Mouse (Mus musculus): ENCODE measurements around the gene Olfr799. TPM values are rescaled to one million over a fixed set of nuclear protein-coding genes. Genes with fewer than 3 reads are reported as not detected.

Olfr799 gene
- not detected in 2 replicates for polyA plus RNA-seq (2014; fragmentation: Nextera tagmentation; extraction: Ambion mirVana)

- H3K27ac ChIP-seq (ENCODE audit: low read depth, low read length), result no peak within 1 kb of the TSS
- H3K9ac ChIP-seq (ENCODE audit: low read depth, low read length), result no peak within 1 kb of the TSS
- H3K4me1 ChIP-seq (ENCODE audit: control insufficient read depth, insufficient read depth, low read length), result no peaks in the 10 kb centered on the region
- no peaks in the 10 kb centered on the region for H3K36me3 ChIP-seq (ENCODE audit: control insufficient read depth, insufficient read depth, low read length)
- H3K27me3 ChIP-seq (ENCODE audit: control insufficient read depth, insufficient read depth, low read length), result no peaks in the 10 kb centered on the region
- H3K9me3 ChIP-seq (ENCODE audit: control insufficient read depth, low read length), result no peaks in the 10 kb centered on the region
- H3K4me2 ChIP-seq (replicated peaks; ENCODE audit: low read depth, low read length), result no peak within 1 kb of the TSS
- ATAC-seq (ENCODE audit: low FRiP score, low TSS enrichment), result no peak
- H3K4me3 ChIP-seq (ENCODE audit: low read length), result no peak within 1 kb of the TSS
- WGBS, result 50% methylated on average over 1 of the region's 1 CpGs
Observed at GRCm38 (mm10) chr10:129637184-129637583, at the start of gene Olfr799. TSS of gene Olfr799 (plus strand) at chr10:129637484.

- 93% methylated on average over 1 of the region's 1 CpGs for WGBS
Observed at GRCm38 (mm10) chr10:129612470-129612869, 24.8 kb upstream of the Olfr799 start, which contains the start of gene Olfr796. TSS of gene Olfr796 (minus strand) at chr10:129612570.

GRCm38 (mm10) chr10:129621724-129622123 lies 15.6 kb upstream of the Olfr799 start:
- 13% methylated on average over 1 of the region's 1 CpGs for WGBS
- Histone ChIP-seq H3K4me3 (ENCODE audit: low read length) (no peak overlapping the region), H3K4me2 (replicated peaks; ENCODE audit: low read depth, low read length) (no peak overlapping the region), H3K27me3 (ENCODE audit: control insufficient read depth, insufficient read depth, low read length) (no peaks in the 10 kb centered on the region), H3K36me3 (ENCODE audit: control insufficient read depth, insufficient read depth, low read length) (no peaks in the 10 kb centered on the region), H3K9me3 (ENCODE audit: control insufficient read depth, low read length) (no peaks in the 10 kb centered on the region), H3K27ac (ENCODE audit: low read depth, low read length) (no peak overlapping the region), H3K9ac (ENCODE audit: low read depth, low read length) (no peak overlapping the region), H3K4me1 (ENCODE audit: control insufficient read depth, insufficient read depth, low read length) (no peaks in the 10 kb centered on the region)
- ATAC-seq (ENCODE audit: low FRiP score, low TSS enrichment), result no peak

More at GRCm38 (mm10) chr10:129612470-129612869, 24.8 kb upstream of the Olfr799 start, which contains the start of gene Olfr796:
- no peaks in the 10 kb centered on the region for H3K27me3 ChIP-seq (ENCODE audit: control insufficient read depth, insufficient read depth, low read length)
- no peak within 1 kb of the TSS for H3K4me2 ChIP-seq (replicated peaks; ENCODE audit: low read depth, low read length)
- H3K9ac ChIP-seq (ENCODE audit: low read depth, low read length), result no peak within 1 kb of the TSS
- H3K36me3 ChIP-seq (ENCODE audit: control insufficient read depth, insufficient read depth, low read length), result no peaks in the 10 kb centered on the region
- H3K27ac ChIP-seq (ENCODE audit: low read depth, low read length), result no peak within 1 kb of the TSS
- H3K4me1 ChIP-seq (ENCODE audit: control insufficient read depth, insufficient read depth, low read length), result no peaks in the 10 kb centered on the region
- no peak within 1 kb of the TSS for H3K4me3 ChIP-seq (ENCODE audit: low read length)
- no peaks in the 10 kb centered on the region for H3K9me3 ChIP-seq (ENCODE audit: control insufficient read depth, low read length)
- no peak for ATAC-seq (ENCODE audit: low FRiP score, low TSS enrichment)

GRCm38 (mm10) chr10:129623251-129623650 lies 14.0 kb upstream of the Olfr799 start:
- Histone ChIP-seq H3K27me3 (ENCODE audit: control insufficient read depth, insufficient read depth, low read length) (no peaks in the 10 kb centered on the region), H3K4me2 (replicated peaks; ENCODE audit: low read depth, low read length) (no peak overlapping the region), H3K9ac (ENCODE audit: low read depth, low read length) (no peak overlapping the region), H3K36me3 (ENCODE audit: control insufficient read depth, insufficient read depth, low read length) (no peaks in the 10 kb centered on the region), H3K9me3 (ENCODE audit: control insufficient read depth, low read length) (no peaks in the 10 kb centered on the region), H3K4me1 (ENCODE audit: control insufficient read depth, insufficient read depth, low read length) (no peaks in the 10 kb centered on the region), H3K27ac (ENCODE audit: low read depth, low read length) (no peak overlapping the region), H3K4me3 (ENCODE audit: low read length) (no peak overlapping the region)
- ATAC-seq (ENCODE audit: low FRiP score, low TSS enrichment), result no peak

GRCm38 (mm10) chr10:129627834-129628233 lies 9.4 kb upstream of the Olfr799 start, which contains the start of gene Olfr798:
TSS of gene Olfr798 (minus strand) at chr10:129627934.
- no peak for ATAC-seq (ENCODE audit: low FRiP score, low TSS enrichment)
- Histone ChIP-seq H3K36me3 (ENCODE audit: control insufficient read depth, insufficient read depth, low read length) (no peaks in the 10 kb centered on the region), H3K4me1 (ENCODE audit: control insufficient read depth, insufficient read depth, low read length) (no peaks in the 10 kb centered on the region), H3K27me3 (ENCODE audit: control insufficient read depth, insufficient read depth, low read length) (no peaks in the 10 kb centered on the region), H3K9ac (ENCODE audit: low read depth, low read length) (no peak within 1 kb of the TSS), H3K4me2 (replicated peaks; ENCODE audit: low read depth, low read length) (no peak within 1 kb of the TSS), H3K9me3 (ENCODE audit: control insufficient read depth, low read length) (no peaks in the 10 kb centered on the region), H3K4me3 (ENCODE audit: low read length) (no peak within 1 kb of the TSS), H3K27ac (ENCODE audit: low read depth, low read length) (no peak within 1 kb of the TSS)
- WGBS, result 77% methylated on average over 1 of the region's 1 CpGs

GRCm38 (mm10) chr10:129651763-129652162 lies 14.5 kb downstream of the Olfr799 start:
- Histone ChIP-seq H3K9ac (ENCODE audit: low read depth, low read length) (no peak overlapping the region), H3K9me3 (ENCODE audit: control insufficient read depth, low read length) (no peaks in the 10 kb centered on the region), H3K27ac (ENCODE audit: low read depth, low read length) (no peak overlapping the region), H3K36me3 (ENCODE audit: control insufficient read depth, insufficient read depth, low read length) (no peaks in the 10 kb centered on the region), H3K27me3 (ENCODE audit: control insufficient read depth, insufficient read depth, low read length) (no peaks in the 10 kb centered on the region), H3K4me1 (ENCODE audit: control insufficient read depth, insufficient read depth, low read length) (no peaks in the 10 kb centered on the region), H3K4me3 (ENCODE audit: low read length) (no peak overlapping the region), H3K4me2 (replicated peaks; ENCODE audit: low read depth, low read length) (no peak overlapping the region)
- 74% methylated on average over 1 of the region's 1 CpGs for WGBS
- no peak for ATAC-seq (ENCODE audit: low FRiP score, low TSS enrichment)

- H3K4me1 ChIP-seq (ENCODE audit: control insufficient read depth, insufficient read depth, low read length), result no peaks in the 10 kb centered on the region
- no peaks in the 10 kb centered on the region for H3K36me3 ChIP-seq (ENCODE audit: control insufficient read depth, insufficient read depth, low read length)
- H3K27ac ChIP-seq (ENCODE audit: low read depth, low read length), result no peak within 1 kb of the TSS
- H3K4me3 ChIP-seq (ENCODE audit: low read length), result no peak within 1 kb of the TSS
- H3K9me3 ChIP-seq (ENCODE audit: control insufficient read depth, low read length), result no peaks in the 10 kb centered on the region
- H3K27me3 ChIP-seq (ENCODE audit: control insufficient read depth, insufficient read depth, low read length), result no peaks in the 10 kb centered on the region
- no peak for ATAC-seq (ENCODE audit: low FRiP score, low TSS enrichment)
- H3K9ac ChIP-seq (ENCODE audit: low read depth, low read length), result no peak within 1 kb of the TSS
- no peak within 1 kb of the TSS for H3K4me2 ChIP-seq (replicated peaks; ENCODE audit: low read depth, low read length)
Observed at GRCm38 (mm10) chr10:129657394-129657793, 20.1 kb downstream of the Olfr799 start, which contains the start of gene Olfr800. TSS of gene Olfr800 (plus strand) at chr10:129657694.

GRCm38 (mm10) chr10:129673765-129674164 lies 36.5 kb downstream of the Olfr799 start, which contains the start of gene Olfr801:
TSS of gene Olfr801 (minus strand) at chr10:129673865.
- Histone ChIP-seq H3K9ac (ENCODE audit: low read depth, low read length) (no peak within 1 kb of the TSS), H3K4me3 (ENCODE audit: low read length) (no peak within 1 kb of the TSS), H3K27me3 (ENCODE audit: control insufficient read depth, insufficient read depth, low read length) (no peaks in the 10 kb centered on the region), H3K4me2 (replicated peaks; ENCODE audit: low read depth, low read length) (no peak within 1 kb of the TSS), H3K4me1 (ENCODE audit: control insufficient read depth, insufficient read depth, low read length) (no peaks in the 10 kb centered on the region), H3K27ac (ENCODE audit: low read depth, low read length) (no peak within 1 kb of the TSS), H3K9me3 (ENCODE audit: control insufficient read depth, low read length) (no peaks in the 10 kb centered on the region), H3K36me3 (ENCODE audit: control insufficient read depth, insufficient read depth, low read length) (no peaks in the 10 kb centered on the region)
- 68% methylated on average over 1 of the region's 1 CpGs for WGBS
- no peak for ATAC-seq (ENCODE audit: low FRiP score, low TSS enrichment)

GRCm38 (mm10) chr10:129688069-129688468 lies 50.8 kb downstream of the Olfr799 start, which contains the start of gene Olfr802:
TSS of gene Olfr802 (minus strand) at chr10:129688169.
- Histone ChIP-seq H3K9me3 (ENCODE audit: control insufficient read depth, low read length) (no peaks in the 10 kb centered on the region), H3K4me2 (replicated peaks; ENCODE audit: low read depth, low read length) (no peak within 1 kb of the TSS), H3K36me3 (ENCODE audit: control insufficient read depth, insufficient read depth, low read length) (no peaks in the 10 kb centered on the region), H3K4me1 (ENCODE audit: control insufficient read depth, insufficient read depth, low read length) (no peaks in the 10 kb centered on the region), H3K9ac (ENCODE audit: low read depth, low read length) (no peak within 1 kb of the TSS), H3K27ac (ENCODE audit: low read depth, low read length) (no peak within 1 kb of the TSS), H3K4me3 (ENCODE audit: low read length) (no peak within 1 kb of the TSS), H3K27me3 (ENCODE audit: control insufficient read depth, insufficient read depth, low read length) (no peaks in the 10 kb centered on the region)
- ATAC-seq (ENCODE audit: low FRiP score, low TSS enrichment), result no peak
- 44% methylated on average over 1 of the region's 1 CpGs for WGBS

Data from kidney, embryonic 14.5 days (tissue).